Mouse (Mus musculus): ENCODE data around the gene Gm17304.

Gm17304 gene

DNA sequence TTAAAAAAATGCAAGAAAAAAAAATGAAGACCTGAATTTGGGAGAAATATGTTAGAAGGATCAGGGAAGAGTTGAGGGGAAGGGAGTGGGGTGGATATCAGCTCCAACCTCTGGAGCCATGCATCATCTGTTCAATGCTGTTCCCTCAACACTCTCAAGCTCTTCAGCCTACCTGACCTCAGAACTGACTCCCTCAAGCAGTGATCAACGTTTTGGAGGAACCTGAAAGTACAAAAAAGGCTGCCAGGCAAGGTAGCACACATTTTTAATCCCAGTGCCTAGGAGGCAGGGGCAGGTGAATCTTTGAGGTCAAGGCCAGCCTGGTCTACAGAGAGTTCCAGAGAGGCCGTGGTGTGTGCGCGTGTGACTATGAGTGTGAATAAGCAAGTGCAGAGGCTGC lies at the start of gene Gm17304:
Gene Gm17304, plus strand, starts transcription at position 301 of the 400 bp plus-strand sequence.
- DNase-seq (ENCODE audit: low read depth, low spot score) = no peak

DNA sequence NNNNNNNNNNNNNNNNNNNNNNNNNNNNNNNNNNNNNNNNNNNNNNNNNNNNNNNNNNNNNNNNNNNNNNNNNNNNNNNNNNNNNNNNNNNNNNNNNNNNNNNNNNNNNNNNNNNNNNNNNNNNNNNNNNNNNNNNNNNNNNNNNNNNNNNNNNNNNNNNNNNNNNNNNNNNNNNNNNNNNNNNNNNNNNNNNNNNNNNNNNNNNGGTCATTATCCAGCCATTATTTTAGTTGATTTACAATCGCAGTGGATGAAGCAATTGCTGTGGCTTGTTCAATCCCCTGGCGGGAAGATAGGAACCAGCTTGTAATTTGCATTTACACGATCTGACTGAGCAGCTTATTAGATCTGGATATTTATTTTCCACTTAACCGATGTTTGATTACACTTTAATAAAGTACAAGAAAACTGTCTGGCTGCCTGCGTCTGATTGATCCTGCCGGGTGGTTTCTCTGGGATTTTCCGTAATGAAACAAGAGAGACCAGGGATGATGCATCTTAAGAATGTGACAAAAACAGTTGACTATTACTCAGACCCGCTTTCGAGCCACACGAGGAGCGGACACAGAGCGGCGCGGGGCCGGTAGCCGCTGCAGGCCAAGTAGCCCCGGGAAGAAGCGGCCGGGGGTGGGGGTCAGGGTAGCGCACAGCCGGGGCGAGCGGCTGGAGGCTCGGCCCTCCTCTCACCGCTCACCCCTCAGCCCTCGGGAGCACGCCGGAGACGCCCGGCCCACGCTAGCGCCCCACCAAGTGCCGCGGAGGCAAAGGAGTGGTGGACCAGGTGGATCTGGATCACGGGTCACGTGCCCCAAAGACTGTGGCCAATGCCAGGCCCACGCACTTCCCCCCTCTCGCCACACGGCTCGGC lies 48.0 kb upstream of the Gm17304 start:
- DNase-seq (ENCODE audit: low read depth, low spot score) = peak; percentile 39

DNA sequence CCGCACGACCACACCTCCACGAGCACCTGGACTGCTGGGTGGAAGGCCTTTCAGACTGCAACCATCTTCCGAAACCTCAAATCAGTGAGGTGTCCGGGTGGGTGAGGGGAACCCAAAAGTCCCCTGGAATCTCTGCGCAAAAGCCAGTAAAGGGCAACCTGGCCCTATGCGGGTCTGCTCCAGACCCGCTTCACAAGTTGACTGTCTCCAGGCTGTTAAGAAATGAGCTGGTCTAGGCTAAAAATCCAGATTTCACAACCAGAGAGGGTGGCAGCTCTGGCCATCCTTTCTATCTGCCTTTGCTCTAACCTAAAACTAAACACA lies 47.4 kb upstream of the Gm17304 start:
- no peak for DNase-seq (ENCODE audit: low read depth, low spot score)

DNA sequence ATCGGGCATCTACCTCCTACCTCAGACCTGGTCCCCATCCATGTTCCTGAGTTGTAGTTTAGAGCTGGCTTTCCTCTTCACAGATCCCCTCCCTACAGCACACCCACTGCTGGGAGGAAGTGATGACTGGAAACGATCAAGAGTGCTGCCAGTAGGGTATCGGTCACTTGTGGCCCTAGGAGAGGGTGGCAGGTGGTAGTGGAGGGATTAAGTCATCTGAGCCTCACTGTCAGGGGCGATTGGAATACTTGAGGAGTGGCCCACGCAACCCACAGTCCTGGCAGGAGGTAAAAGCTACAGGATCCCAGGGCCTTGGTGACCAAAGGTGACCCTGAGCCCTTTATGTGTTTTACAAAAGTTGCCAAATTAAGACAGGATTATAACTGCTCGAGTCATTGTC lies 42.9 kb upstream of the Gm17304 start:
- DNase-seq (ENCODE audit: low read depth, low spot score) = no peak

DNA sequence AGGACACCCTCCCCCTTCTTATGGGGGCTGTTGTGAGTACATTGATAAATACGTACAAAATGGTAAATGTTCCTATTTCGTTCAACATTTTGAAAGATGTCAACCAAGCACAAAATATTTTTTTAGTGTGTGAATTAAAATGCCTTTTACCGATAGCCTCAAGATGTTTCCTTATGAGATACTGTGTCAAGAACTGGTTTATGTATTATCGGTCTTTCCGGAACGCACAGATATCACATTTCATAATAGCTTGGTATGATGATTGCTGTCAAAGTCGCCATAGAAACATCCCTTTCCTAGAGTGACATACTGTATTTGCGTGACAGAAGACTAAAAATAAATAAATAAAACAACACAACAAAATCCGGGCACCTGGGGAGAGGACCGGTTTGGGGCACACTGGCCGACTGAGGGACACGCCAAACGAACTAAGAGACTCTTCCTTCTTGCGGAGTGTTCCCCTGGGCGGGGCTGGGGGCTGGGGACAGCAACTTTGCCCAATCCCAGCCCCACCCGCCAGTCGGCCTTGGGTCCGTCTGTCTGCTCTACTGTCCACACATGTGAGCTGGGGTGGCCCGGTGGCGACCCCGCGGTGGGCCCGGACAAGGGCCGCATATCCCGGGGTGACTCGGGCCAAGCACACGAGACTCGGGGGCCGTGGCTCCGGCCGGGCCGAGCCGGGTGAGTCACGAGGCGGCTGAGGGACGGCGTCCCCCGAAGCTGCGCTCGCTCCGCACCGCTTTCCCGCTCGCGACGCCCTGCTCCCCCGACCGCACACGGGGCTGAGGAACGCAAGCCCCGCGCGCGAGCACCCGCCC lies 34.9 kb upstream of the Gm17304 start:
- no peak for DNase-seq (ENCODE audit: low read depth, low spot score)

DNA sequence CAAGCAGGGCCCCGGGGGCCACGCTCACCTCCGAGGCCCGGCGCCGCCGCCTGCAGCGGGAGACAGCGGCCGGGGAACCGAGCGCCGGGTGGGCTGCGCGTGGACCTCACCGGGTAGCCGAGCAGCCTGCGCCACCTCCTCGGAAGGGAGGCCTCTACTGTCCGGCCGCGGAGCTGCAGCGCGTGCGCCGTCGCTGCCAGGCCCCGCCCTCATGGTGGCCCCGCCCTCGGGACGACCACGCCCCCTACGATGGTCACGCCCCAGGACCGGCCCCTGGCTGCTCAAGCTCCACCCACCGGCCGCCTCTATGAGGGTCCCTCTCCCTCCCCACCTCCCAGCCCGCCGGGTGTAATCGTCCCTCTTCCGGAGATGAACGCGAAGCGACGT lies 34.3 kb upstream of the Gm17304 start:
- DNase-seq (ENCODE audit: low read depth, low spot score) = peak; percentile 89

DNA sequence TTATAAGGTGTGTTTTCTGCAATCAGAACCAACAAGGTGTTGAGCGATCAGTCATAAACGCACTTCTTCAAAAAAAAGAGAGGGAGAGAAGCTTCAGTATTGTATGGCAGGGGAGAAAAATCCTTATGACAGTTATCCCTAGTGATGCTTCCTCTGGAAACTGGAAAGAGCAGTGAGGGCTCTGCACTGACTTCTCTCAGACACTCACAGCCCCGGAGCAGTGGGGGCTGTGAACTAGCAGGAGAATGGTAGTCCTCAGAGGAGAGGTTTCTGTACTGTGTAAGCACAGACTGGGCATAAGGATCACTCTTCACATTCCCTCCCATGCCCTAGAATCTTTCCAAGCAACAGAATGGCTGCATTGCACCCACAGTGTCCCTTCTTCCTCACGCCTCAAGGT lies 33.8 kb upstream of the Gm17304 start:
- no peak for DNase-seq (ENCODE audit: low read depth, low spot score)

DNA sequence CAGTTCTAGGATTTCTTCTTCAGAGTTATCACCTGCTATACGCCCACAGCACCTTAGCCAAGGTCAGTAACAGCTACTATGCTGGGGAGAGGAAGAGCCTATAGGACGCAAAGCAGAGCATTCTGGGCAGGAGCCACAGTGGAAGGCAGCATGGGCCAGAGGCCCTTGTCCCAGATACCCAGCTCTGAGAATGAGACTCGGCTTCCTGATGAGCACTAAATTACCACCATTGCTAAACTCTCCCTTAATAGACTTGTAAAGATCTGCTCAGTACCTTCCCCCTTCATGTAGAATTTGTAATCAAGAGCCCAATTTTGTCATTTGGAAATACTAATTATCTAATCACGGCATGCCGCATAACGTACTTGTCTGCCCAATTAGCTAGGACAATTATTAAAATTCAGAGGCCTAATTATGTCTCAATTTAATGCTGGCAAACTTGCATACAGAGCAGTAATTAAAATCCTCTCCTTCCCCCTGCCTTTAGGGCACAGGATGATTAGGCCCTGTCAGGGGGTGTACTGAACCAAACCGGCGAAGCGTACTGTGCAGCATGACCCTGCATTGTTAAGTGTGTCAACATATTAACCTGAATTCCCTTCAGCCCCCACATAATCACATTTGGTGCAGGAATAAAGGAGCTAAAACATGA lies 31.5 kb upstream of the Gm17304 start:
- no peak for DNase-seq (ENCODE audit: low read depth, low spot score)

DNA sequence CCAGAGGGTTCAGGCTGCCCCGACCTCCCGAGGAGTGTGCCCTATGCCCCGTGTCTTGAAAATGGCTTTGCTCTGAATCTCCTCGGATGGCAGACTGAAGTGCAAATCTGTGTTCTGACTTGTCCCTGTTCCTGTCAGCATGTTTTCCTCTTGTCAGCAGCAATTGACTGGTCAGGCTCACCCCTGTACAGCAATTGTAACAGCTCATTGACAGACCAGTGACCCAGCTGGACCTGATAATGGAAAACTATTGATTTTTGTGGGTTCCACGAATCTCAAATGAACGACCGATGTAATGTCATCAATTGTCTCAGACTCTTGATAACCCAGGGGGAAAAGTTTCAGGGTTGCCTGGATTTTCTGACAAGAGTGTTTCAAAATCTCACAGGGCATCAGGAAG lies 28.0 kb upstream of the Gm17304 start:
- DNase-seq (ENCODE audit: low read depth, low spot score) = no peak

DNA sequence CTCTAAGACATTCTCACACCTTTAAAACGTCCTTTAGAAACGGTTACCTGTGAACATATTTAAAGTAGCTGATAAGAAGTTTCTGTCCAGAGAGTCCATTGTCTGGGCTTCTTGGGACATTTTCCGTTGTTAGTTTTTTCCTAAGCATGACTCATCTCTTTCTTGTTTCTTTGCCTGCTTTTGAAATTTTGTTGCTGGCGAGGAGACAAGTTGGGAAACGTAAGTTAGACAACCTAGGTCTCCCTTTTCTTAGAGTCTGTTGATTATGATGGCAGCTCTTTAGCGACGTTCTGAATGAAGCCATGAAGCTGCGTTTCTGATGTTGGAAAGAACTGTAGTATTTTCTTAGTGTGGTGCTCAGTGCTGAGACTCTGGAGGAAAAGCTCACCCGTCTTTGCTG lies 19.9 kb upstream of the Gm17304 start:
- no peak for DNase-seq (ENCODE audit: low read depth, low spot score)

DNA sequence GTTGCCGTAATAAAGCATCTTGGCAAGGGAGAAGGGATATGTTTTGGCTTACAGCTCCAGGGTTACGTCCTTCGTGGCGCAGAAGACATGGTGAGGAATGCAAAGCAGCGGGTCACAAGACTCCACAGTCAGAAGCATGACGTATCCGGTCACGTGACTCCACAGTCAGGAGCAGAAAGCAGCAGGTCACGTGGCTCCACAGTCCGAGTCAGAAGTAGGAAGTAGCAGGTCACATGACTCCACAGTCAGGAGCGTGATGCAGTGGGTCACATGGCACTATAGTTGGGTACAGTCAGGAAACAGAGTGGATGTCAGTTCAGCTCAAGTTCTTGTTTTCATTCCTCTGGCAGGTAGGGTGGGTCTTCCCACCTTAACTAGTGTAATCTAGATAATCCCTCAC lies 19.2 kb upstream of the Gm17304 start:
- DNase-seq (ENCODE audit: low read depth, low spot score) = no peak

DNA sequence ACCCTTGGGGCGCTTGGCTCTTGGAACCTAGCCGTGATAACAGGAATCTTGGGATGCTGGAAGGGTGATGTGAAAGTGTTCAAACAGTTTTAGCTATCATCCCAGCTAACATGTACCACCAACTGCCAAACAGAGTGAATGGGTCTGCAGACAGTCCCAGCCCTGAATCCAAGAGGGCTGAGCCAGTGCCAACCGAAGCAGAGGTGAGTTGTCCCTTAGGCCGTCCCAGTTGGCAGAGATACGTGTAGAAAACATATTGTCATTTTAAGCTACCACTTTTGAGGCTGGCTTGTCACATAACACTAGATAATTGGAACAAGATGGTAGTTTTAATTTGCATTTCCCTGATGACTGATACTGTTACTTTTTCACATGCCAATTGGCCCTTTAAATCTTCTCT lies 18.2 kb upstream of the Gm17304 start:
- DNase-seq (ENCODE audit: low read depth, low spot score) = no peak

DNA sequence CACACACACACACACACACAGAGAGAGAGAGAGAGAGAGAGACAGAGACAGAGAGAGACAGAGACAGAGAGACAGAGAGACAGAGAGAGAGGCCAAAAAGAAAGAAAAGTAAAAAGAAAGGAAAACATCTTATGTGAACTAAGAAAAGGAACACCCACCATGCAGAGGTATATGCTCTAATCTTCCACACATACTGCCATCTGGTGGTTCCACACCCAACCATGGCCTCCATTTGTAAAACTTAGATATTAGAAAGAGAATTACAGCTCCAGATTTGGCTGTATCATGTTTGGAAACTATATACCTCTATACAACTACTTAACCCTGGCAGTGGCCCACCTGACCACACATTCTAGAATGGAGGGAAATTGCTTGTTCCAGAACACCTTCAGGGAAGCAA lies 14.5 kb upstream of the Gm17304 start:
- no peak for DNase-seq (ENCODE audit: low read depth, low spot score)

DNA sequence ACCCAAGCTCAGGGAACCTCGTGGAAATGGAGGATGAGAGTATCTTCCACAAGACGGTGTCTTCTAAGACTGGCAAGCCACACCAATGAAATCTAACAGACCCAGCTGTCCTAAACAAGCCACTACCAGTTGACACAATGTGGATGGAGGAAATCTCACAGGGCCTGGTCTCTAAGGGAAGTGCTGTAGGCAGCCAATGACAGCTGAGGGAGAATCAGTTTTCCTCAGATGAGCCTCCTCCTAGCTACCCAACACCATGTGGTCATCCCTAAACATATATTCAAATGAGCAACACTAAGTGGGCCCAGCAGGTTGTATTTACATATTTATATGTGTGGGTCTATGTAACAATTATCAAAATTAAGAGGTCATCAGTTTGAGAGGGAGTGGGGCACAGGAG lies 11.4 kb upstream of the Gm17304 start:
- no peak for DNase-seq (ENCODE audit: low read depth, low spot score)

DNA sequence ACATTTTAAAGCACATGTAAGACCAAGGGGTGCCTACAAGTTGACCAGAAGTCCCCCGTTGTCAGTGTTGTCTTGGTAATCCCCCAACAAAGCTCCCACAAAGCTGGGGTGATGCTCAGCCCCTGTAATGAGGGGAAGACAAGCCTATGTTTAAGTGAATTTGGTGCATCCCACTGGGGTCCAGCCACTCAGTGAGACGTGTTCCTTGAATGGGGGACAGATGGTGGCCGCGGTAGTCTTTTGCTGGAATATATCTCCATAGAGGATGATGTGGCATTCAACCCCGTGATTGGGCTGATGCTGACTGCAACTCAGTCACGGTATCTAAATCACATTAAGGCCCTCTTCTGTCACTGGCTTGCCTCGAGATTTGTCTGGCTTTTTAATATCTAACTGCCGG lies 9.4 kb upstream of the Gm17304 start:
- peak; percentile 29 for DNase-seq (ENCODE audit: low read depth, low spot score)

DNA sequence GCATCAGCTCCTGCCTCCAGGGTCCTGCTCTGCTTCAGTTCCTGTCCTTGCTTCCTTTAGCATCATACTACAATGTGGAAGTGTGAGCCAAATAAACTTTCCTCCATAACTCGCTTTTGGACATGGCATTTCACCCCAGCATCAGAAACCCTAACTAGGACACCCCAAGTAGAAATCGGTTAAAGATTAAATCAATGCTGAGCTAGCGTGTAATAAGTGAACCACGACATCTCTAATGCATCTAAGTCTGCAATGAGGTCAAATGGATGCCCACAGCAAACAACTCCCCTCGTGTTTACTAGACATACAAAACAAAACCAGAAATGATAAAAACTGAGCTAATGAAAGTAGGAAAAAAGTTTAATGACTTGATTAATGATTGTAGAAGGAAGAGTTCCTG lies 4.5 kb upstream of the Gm17304 start:
- no peak for DNase-seq (ENCODE audit: low read depth, low spot score)

DNA sequence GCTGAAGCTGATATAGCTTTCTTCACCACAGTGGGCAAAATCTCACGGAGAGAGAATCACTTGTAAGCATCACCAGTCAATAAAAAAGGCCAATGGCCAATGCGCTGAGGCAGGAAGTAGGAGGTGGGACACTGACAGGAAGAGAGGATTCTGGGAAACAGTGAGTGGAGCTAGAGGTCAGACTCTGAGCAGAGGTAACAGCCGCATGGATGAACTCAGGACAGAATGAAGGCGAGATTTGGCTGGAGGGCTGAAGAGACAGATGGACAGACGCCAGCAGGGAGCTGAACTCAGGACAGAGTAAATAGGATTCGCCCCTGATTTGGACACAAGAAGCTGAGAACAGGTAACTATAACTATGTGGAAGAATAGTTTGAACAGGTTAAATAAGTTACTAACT lies 3.8 kb upstream of the Gm17304 start:
- DNase-seq (ENCODE audit: low read depth, low spot score) = no peak

DNA sequence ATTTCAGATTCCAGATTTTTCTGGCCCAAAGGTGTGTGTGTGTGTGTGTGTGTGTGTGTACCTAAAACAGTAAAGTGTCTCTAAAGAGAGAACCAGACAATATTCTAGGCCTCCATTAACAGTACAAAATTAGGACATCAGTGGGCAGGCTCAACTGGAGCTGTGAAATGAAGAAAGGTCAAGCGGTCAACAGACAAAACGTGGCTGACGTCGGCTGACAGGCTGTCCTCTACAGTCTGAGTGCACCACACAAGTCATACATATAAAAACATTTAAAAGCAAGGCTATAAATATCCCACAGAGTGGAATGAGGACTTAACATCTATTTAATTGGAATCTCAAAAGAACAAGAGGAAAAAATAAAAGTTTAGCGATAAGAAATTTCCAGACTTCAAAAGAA lies 1.8 kb upstream of the Gm17304 start:
- DNase-seq (ENCODE audit: low read depth, low spot score) = no peak

DNA sequence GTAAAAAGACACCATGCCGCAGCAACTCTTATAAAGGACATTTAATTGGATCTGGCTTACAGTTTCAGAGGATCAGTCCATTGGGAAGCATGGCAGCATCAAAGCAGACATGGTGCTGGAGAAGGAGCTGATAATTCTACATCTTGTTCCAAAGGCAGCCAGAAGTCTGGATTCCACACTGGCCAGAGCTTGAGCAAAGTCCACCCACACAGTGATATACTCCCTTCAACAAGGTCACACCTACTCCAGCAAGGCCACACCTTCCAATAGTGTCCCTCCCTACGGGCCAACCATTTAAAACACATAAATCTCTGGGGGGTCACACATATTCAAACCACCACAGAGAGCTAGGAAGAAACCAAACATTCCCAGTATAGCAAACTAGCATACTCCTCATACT lies 3.3 kb downstream of the Gm17304 start:
- DNase-seq (ENCODE audit: low read depth, low spot score) = no peak

DNA sequence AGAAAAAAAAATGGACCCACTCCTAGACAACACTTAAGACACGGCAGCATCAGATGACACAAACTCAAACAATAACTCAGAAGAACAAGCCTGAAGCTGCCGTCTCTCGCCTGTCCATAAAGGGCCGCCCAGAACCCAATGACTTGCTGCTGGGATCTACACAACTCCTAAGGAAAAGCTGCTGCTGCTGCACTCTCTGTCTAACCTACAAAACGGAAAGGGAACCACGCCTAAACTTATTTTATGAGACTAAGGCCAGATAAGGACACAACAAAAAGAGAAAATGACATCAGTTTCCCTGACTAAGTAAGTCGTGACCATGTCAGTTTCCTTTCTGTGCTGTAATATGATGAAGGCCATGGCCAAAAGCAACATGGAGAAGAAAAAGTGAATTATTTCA lies 5.7 kb downstream of the Gm17304 start:
- DNase-seq (ENCODE audit: low read depth, low spot score) = no peak

DNA sequence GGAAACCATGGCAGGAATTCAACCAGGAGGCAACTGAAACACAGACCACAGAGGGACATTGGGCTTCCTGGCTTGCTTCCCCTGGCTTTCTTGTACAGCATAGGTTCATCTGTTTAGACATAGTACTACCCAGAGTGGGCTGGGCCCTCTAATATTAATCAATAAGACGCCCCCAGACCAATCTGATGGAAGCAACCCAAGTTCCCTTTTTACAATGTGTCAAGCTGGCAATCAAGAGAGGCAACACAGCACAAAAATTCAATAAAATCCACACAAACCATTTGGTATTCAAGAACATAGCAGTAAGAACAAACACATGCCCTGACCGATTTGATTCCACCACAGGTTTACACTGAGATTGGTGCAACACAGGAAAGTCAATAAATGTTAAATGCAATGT lies 6.1 kb downstream of the Gm17304 start:
- DNase-seq (ENCODE audit: low read depth, low spot score) = no peak

DNA sequence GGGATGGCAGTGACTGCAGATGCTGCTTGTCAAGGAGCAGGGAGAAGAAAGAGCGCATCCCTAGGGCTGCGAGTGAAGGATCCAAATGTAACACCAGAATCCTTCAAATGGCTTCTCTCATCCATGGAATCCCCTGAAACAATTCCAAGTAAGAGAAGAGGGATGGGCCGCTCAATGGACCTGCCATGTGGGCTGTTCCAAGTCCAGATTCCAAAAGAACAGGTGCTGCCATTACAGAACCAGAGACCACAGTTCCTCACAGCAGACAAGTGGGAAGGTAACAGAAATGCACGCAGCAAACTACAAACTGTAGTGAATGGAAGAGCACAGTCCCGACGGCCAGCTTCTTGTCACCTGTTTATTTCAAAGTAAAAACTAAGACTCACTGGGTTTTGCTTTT lies 11.5 kb downstream of the Gm17304 start:
- DNase-seq (ENCODE audit: low read depth, low spot score) = no peak

DNA sequence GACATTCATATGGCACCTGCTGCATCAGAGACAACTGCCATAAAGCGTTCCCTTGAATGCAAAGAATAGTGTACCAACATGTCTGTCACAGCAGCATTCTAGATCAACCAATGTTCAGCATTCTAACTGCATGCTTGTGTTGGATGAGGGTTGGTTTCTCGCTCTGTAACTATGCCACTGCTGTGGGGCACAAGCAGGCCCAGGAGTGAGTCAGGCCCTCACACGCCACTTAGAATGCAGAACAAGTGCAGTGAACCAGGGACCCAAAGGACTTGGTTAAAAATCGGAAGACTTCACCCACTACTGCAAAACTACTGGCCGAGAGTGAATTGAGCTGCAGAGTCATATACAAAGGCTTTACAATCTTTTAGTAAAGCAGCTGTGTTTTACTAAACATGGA lies 13.3 kb downstream of the Gm17304 start:
- DNase-seq (ENCODE audit: low read depth, low spot score) = no peak
